Mouse (Mus musculus) liver, embryonic 14.5 days (tissue): ENCODE data around the gene Phldb1.

Experiments
- CTCF ChIP-seq: IDR thresholded peaks from 2 replicates; pipeline ENCODE4 v1.5.1; 2016; ENCODE audit warnings: antibody characterized with exemption, low read depth, control low read depth
- EP300 ChIP-seq: IDR thresholded peaks from 2 replicates; pipeline ENCODE4 v1.6.1; 2016; ENCODE audit warnings: antibody characterized with exemption, low read depth

DNA sequence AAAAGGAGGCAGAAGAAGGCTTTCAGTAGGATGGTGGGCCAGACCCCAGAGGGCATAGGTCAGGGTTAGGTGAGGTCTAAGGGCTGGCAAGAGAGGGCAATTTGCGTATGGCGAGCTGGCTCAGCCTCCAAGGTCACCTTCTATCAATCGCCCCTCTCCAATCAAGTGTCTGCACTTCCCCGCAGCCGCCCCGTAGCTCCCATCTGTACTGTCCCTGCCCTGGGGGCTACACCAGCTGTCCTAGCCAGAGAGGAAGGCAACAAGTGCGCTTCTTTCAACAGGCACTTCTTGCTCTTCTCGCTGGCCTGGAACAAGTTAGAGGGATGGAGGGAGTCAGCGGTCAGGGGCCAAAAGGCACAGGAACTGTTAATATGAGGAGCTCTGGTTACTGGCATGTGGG lies 47.0 kb downstream of the Phldb1 start:
- TF ChIP-seq CTCF, result no peak
- TF ChIP-seq EP300, result no peak
